In the genomic region with DNA sequence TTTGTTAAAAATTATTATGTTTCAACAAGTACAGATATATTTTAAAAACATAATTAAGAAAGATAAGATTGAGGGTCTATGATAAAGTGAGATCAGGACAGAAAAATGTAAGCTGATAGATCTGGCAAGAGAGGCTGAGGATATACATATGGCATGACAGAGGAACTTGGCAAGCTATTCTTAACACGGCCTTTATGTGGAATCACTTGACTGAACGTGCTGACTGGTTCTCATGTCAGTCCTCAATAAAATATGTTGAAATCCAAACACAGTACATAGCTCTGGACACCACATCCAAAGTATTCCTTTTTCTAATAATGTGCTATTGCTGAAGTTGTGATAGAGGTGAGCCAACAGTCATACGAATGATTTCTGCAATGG, we compare ENCODE assay signal across 19 mouse cellular contexts.
A peak's percentile ranks its signal among the peaks of the same experiment; 100 is the strongest.
DNase-seq lines count a peak whose midpoint lies in the region; ATAC-seq and TF ChIP-seq lines count a peak whose summit lies in the region.
"Had no signal": no experiment of that assay in that cellular context is flagged by ENCODE, and none has a peak within 500 bp of the region (broad histone marks: within the 10 kb centered on the region; RNA-seq: fewer than 3 reads in every experiment).

No protein-coding gene starts in this region.

- H3K4me1 ChIP-seq in heart, embryonic 14.5 days (ENCODE audit: control insufficient read depth in 2 of 2, insufficient read depth in 2 of 2, low read length in 2 of 2): no peaks in the 10 kb centered on the region
- no peaks in the 10 kb centered on the region for H3K4me1 ChIP-seq in kidney, embryonic 16.5 days (ENCODE audit: insufficient read depth, low read length)
- no peaks in the 10 kb centered on the region for H3K4me1 ChIP-seq in kidney, embryonic 14.5 days (ENCODE audit: control insufficient read depth, insufficient read depth, low read length)
- no peaks in the 10 kb centered on the region for H3K4me1 ChIP-seq in lung, postnatal 0 days (ENCODE audit: insufficient read depth, low read depth, low read length)
- H3K4me1 ChIP-seq: hindbrain, embryonic 10.5 days; midbrain, embryonic 12.5 days; stomach, embryonic 15.5 days had no signal

- H3K4me2 ChIP-seq in heart, embryonic 14.5 days (ENCODE audit: low read length): no peak overlapping the region
- no peak overlapping the region for H3K4me2 ChIP-seq in kidney, embryonic 16.5 days (replicated peaks; ENCODE audit: low read depth, low read length)
- H3K4me2 ChIP-seq in kidney, embryonic 14.5 days (replicated peaks; ENCODE audit: low read depth, low read length): no peak overlapping the region
- H3K4me2 ChIP-seq in lung, postnatal 0 days (replicated peaks; ENCODE audit: low read depth, low read length): no peak overlapping the region
- H3K4me2 ChIP-seq: midbrain, embryonic 12.5 days; stomach, embryonic 15.5 days had no signal

- TF ChIP-seq CTCF in lung, postnatal 0 days (IDR thresholded peaks at IDR 0.05): no peak

- no peak for DNase-seq in heart, adult 9 months (ENCODE audit: low spot score in 2 of 2)
- peak; percentile 88 for DNase-seq in lung, postnatal 0 days (ENCODE audit: low spot score)
- no peak for DNase-seq in lung, postnatal 36 days
- DNase-seq in urinary bladder, adult 18-20 months (ENCODE audit: low spot score in 2 of 2): no peak
- DNase-seq: adrenal gland, postnatal 36 days; cerebellum, adult 8-10 months; gastrocnemius, postnatal 10 days; heart, adult 2 months; kidney, adult 8-10 months; liver; retina, postnatal 1 day had no signal

- H3K4me3 ChIP-seq in heart, embryonic 14.5 days (ENCODE audit: control insufficient read depth in 1 of 2, insufficient read depth in 1 of 2, low read depth in 1 of 2, low read length in 2 of 2): no peak overlapping the region
- H3K4me3 ChIP-seq in kidney, embryonic 16.5 days (ENCODE audit: low read length): no peak overlapping the region
- no peak overlapping the region for H3K4me3 ChIP-seq in kidney, embryonic 14.5 days (ENCODE audit: low read length)
- H3K4me3 ChIP-seq in lung, postnatal 0 days (ENCODE audit: low read depth, low read length): no peak overlapping the region
- H3K4me3 ChIP-seq: erythroblast, embryonic 14.5 days; heart, adult 2 months; hindbrain, embryonic 10.5 days; midbrain, embryonic 12.5 days; stomach, embryonic 15.5 days had no signal

- H3K9me3 ChIP-seq in heart, embryonic 14.5 days (ENCODE audit: control insufficient read depth, low read length): no peaks in the 10 kb centered on the region; the same call in 1 of the 2 replicates
- no peaks in the 10 kb centered on the region for H3K9me3 ChIP-seq in kidney, embryonic 16.5 days (ENCODE audit: low read length)
- H3K9me3 ChIP-seq in kidney, embryonic 14.5 days (ENCODE audit: control insufficient read depth, low read length): no peaks in the 10 kb centered on the region
- no peaks in the 10 kb centered on the region for H3K9me3 ChIP-seq in lung, postnatal 0 days (ENCODE audit: low read length)
- H3K9me3 ChIP-seq: midbrain, embryonic 12.5 days; stomach, embryonic 15.5 days had no signal

- ATAC-seq in heart, embryonic 14.5 days (ENCODE audit: insufficient number of reproducible peaks, insufficient read depth, low FRiP score, low read depth): peak; percentile 54
- peak; percentile 71; the same call in 1 of the 2 replicates for ATAC-seq in kidney, embryonic 16.5 days (ENCODE audit: low FRiP score, low TSS enrichment)
- ATAC-seq in kidney, embryonic 14.5 days (ENCODE audit: low FRiP score, low TSS enrichment): no peak
- peak; percentile 88 for ATAC-seq in lung, postnatal 0 days
- ATAC-seq: hindbrain, postnatal 0 days had no signal

- no peaks in the 10 kb centered on the region for H3K27me3 ChIP-seq in heart, embryonic 14.5 days (ENCODE audit: control insufficient read depth, insufficient read depth, low read length)
- H3K27me3 ChIP-seq in kidney, embryonic 16.5 days (ENCODE audit: insufficient read depth, low read length): no peaks in the 10 kb centered on the region
- no peaks in the 10 kb centered on the region for H3K27me3 ChIP-seq in kidney, embryonic 14.5 days (ENCODE audit: control insufficient read depth, insufficient read depth, low read length)
- H3K27me3 ChIP-seq in lung, postnatal 0 days (replicated peaks; ENCODE audit: insufficient read depth, low read length): no peaks in the 10 kb centered on the region
- H3K27me3 ChIP-seq: midbrain, embryonic 12.5 days; stomach, embryonic 15.5 days had no signal

- H3K27ac ChIP-seq in heart, embryonic 14.5 days (replicated peaks in 1 of 2; ENCODE audit: control insufficient read depth in 1 of 2, insufficient read depth in 1 of 2, low read depth in 2 of 2, low read length in 2 of 2): no peak overlapping the region
- H3K27ac ChIP-seq in kidney, embryonic 16.5 days (ENCODE audit: low read length): no peak overlapping the region
- no peak overlapping the region for H3K27ac ChIP-seq in kidney, embryonic 14.5 days (ENCODE audit: low read depth, low read length)
- H3K27ac ChIP-seq in lung, postnatal 0 days (ENCODE audit: low read length): no peak overlapping the region
- H3K27ac ChIP-seq: heart, adult 2 months; hindbrain, embryonic 10.5 days; hindbrain, postnatal 0 days; midbrain, embryonic 12.5 days; stomach, embryonic 15.5 days had no signal

- TF ChIP-seq EP300 in lung, postnatal 0 days (IDR thresholded peaks at IDR 0.05): peak; percentile 58

- H3K9ac ChIP-seq in heart, embryonic 14.5 days (ENCODE audit: low read length): no peak overlapping the region
- no peak overlapping the region for H3K9ac ChIP-seq in kidney, embryonic 16.5 days (replicated peaks; ENCODE audit: low read length)
- H3K9ac ChIP-seq in kidney, embryonic 14.5 days (ENCODE audit: low read depth, low read length): no peak overlapping the region
- no peak overlapping the region for H3K9ac ChIP-seq in lung, postnatal 0 days (replicated peaks; ENCODE audit: low read depth)
- H3K9ac ChIP-seq: midbrain, embryonic 12.5 days; stomach, embryonic 15.5 days had no signal

- WGBS in heart, embryonic 14.5 days: 51% methylated on average over 3 of the region's 3 CpGs
- WGBS in kidney, embryonic 16.5 days: 66% methylated on average over 3 of the region's 3 CpGs
- WGBS in kidney, embryonic 14.5 days: 74% methylated on average over 3 of the region's 3 CpGs
- 34% methylated on average over 3 of the region's 3 CpGs for WGBS in lung, postnatal 0 days

- H3K36me3 ChIP-seq in heart, embryonic 14.5 days (ENCODE audit: control insufficient read depth, insufficient read depth, low read length): no peaks in the 10 kb centered on the region
- H3K36me3 ChIP-seq in kidney, embryonic 16.5 days (ENCODE audit: insufficient read depth, low read length): no peaks in the 10 kb centered on the region
- no peaks in the 10 kb centered on the region for H3K36me3 ChIP-seq in kidney, embryonic 14.5 days (ENCODE audit: control insufficient read depth, insufficient read depth, low read length)
- no peaks in the 10 kb centered on the region for H3K36me3 ChIP-seq in lung, postnatal 0 days (ENCODE audit: insufficient read depth, low read length)
- H3K36me3 ChIP-seq: hindbrain, embryonic 10.5 days; midbrain, embryonic 12.5 days; stomach, embryonic 15.5 days had no signal
